Mouse (Mus musculus) kidney, embryonic 16.5 days (tissue): Measurements from ENCODE around the gene Bend4. TPM values are rescaled to one million over a fixed set of nuclear protein-coding genes. Genes with fewer than 3 reads are reported as not detected.

Experiments used
- ATAC-seq: fragments of 200-750 bp; cut with Nextera tagmentation; 2 replicates; pipeline ENCODE4 v1.8.0; 2017; ENCODE audit warnings: moderate TSS enrichment; ENCODE audit not compliant: low FRiP score, low TSS enrichment
- H3K27ac ChIP-seq: fragments of 300-500 bp; sonication (generic); 2 replicates; pipeline ENCODE4 v1.5.1; 2014; ENCODE audit warnings: low read length
- H3K27me3 ChIP-seq: fragments of 300-500 bp; sonication (generic); 2 replicates; pipeline ENCODE4 v1.6.1; 2014; ENCODE audit warnings: low read length, control low read depth, mixed read lengths; ENCODE audit not compliant: insufficient read depth
- H3K36me3 ChIP-seq: fragments of 300-500 bp; sonication (generic); 2 replicates; pipeline ENCODE4 v1.6.1; 2014; ENCODE audit warnings: low read length, control low read depth, mixed read lengths; ENCODE audit not compliant: insufficient read depth
- H3K4me1 ChIP-seq: fragments of 300-500 bp; sonication (generic); 2 replicates; pipeline ENCODE4 v1.6.1; 2014; ENCODE audit warnings: low read length, control low read depth, mixed read lengths; ENCODE audit not compliant: insufficient read depth
- H3K4me2 ChIP-seq: fragments of 300-500 bp; sonication (generic); replicated peaks from 2 replicates; pipeline ENCODE4 v1.6.1; 2014; ENCODE audit warnings: low read depth, low read length
- H3K4me3 ChIP-seq: fragments of 300-500 bp; sonication (generic); 2 replicates; pipeline ENCODE4 v1.5.1; 2014; ENCODE audit warnings: mild to moderate bottlenecking, low read length
- H3K9ac ChIP-seq: fragments of 300-500 bp; sonication (generic); replicated peaks from 2 replicates; pipeline ENCODE4 v1.6.1; 2014; ENCODE audit warnings: low read length
- H3K9me3 ChIP-seq: fragments of 300-500 bp; sonication (generic); 2 replicates; pipeline ENCODE4 v1.6.1; 2016; ENCODE audit warnings: low read length, control low read depth
- WGBS: fragments of 180-500 bp; shearing (Covaris S2); extraction: QIAGEN DNeasy Blood & Tissue Kit; methylation state at CpG from one replicate; pipeline ENCODE4 v1.1.7; 2014; 5-methylcytosine and 5-hydroxymethylcytosine counted together
- polyA plus RNA-seq: library from polyadenylated mRNA; unstranded; fragments of >200 nt; fragmentation: Nextera tagmentation; extraction: Ambion mirVana; gene quantifications from 2 replicates; pipeline ENCODE4 v1.2.1, GENCODE M21; 2015

Gene Bend4
- polyA plus RNA-seq, 1 experiment from 2014 or later, result 6.0 TPM

GRCm38 (mm10) chr5:67347060-67347459, 81.0 kb downstream of the Bend4 start:
- peaks cover 52% of the 10 kb centered on the region for H3K36me3 ChIP-seq
- peaks cover 5% of the 10 kb centered on the region for H3K4me1 ChIP-seq
- no peaks in the 10 kb centered on the region for H3K9me3 ChIP-seq
- H3K27ac ChIP-seq, result no peak overlapping the region
- H3K27me3 ChIP-seq, result no peaks in the 10 kb centered on the region
- no peak for ATAC-seq
- no peak overlapping the region for H3K4me3 ChIP-seq
- no peak overlapping the region for H3K9ac ChIP-seq
- no peak overlapping the region for H3K4me2 ChIP-seq
- WGBS, result 94% methylated on average over 2 of the region's 2 CpGs

Other genes with a start within 250 kb of the Bend4 start
- gene Tmem33, start 167.7 kb downstream of the Bend4 start, polyA plus RNA-seq, result 113 and 118 TPM in 2 replicates
- 107 TPM in 2 replicates for gene Slc30a9, start 121.4 kb downstream of the Bend4 start, polyA plus RNA-seq
- gene Shisa3, start 179.6 kb upstream of the Bend4 start, polyA plus RNA-seq, result 92.3 and 109 TPM in 2 replicates